Mouse (Mus musculus) layer of hippocampus, postnatal 36 days (tissue): ENCODE results near the gene Gprasp1. TPM values are rescaled to one million over a fixed set of nuclear protein-coding genes. Genes with fewer than 3 reads are reported as not detected.
"Not testable (repeated sequence)": the region's sequence is repeated elsewhere in the genome, so short reads cannot be mapped to it uniquely, and the experiment has no call there.

Experiments used
- DNase-seq, 2 experiments: peaks; one replicate each; pipeline ENCODE4 v3.0.0; 2022
- total RNA-seq, 2 experiments: library from RNA; stranded (reverse); gene quantifications; 2 replicates each; pipeline ENCODE4 v1.2.3; 2021

Gprasp1 gene
- total RNA-seq: 100 to 1,000 TPM; 316 to 323 TPM

- peak; percentile 85 to 87 for DNase-seq
Measured at GRCm38 (mm10) chrX:135742304-135743055, at the start of gene Gprasp1, which contains the start of gene Armcx5. Gprasp1 (plus strand) TSS chrX:135742733. Armcx5 (plus strand) TSS chrX:135742733.

GRCm38 (mm10) chrX:135693633-135694032 lies 48.9 kb upstream of the Gprasp1 start, which contains the start of gene Tcp11x2:
Tcp11x2 (minus strand) TSS chrX:135693790.
- no peak for DNase-seq

GRCm38 (mm10) chrX:135703111-135703510 lies 39.4 kb upstream of the Gprasp1 start:
- no peak for DNase-seq

- no peak for DNase-seq
Measured at GRCm38 (mm10) chrX:135704349-135704748, 38.2 kb upstream of the Gprasp1 start.

GRCm38 (mm10) chrX:135712845-135713244 lies 29.7 kb upstream of the Gprasp1 start:
- no peak for DNase-seq

GRCm38 (mm10) chrX:135725161-135725560 lies 17.4 kb upstream of the Gprasp1 start, which contains the start of gene Tmsb15a:
Tmsb15a (minus strand) TSS chrX:135725261.
- DNase-seq: no peak

- no peak for DNase-seq
Measured at GRCm38 (mm10) chrX:135738730-135739520, 3.6 kb upstream of the Gprasp1 start.

GRCm38 (mm10) chrX:135743056-135743355 lies 473 bp downstream of the Gprasp1 start:
- no peak for DNase-seq

GRCm38 (mm10) chrX:135745376-135745775 lies 2.8 kb downstream of the Gprasp1 start:
- DNase-seq: not testable (repeated sequence)

GRCm38 (mm10) chrX:135752832-135753231 lies 10.3 kb downstream of the Gprasp1 start:
- peak; percentile 51 to 60 for DNase-seq

GRCm38 (mm10) chrX:135761707-135762106 lies 19.2 kb downstream of the Gprasp1 start:
- no peak for DNase-seq

- DNase-seq: no peak
Measured at GRCm38 (mm10) chrX:135768043-135768548, 25.6 kb downstream of the Gprasp1 start.

- no peak for DNase-seq
Measured at GRCm38 (mm10) chrX:135768565-135768964, 26.0 kb downstream of the Gprasp1 start.

GRCm38 (mm10) chrX:135791536-135791935 lies 49.0 kb downstream of the Gprasp1 start:
- DNase-seq: no peak

GRCm38 (mm10) chrX:135792326-135792725 lies 49.8 kb downstream of the Gprasp1 start:
- no peak for DNase-seq

GRCm38 (mm10) chrX:135795591-135796304 lies 53.2 kb downstream of the Gprasp1 start:
- peak; percentile 55 to 65 for DNase-seq

GRCm38 (mm10) chrX:135796305-135797211 lies 54.0 kb downstream of the Gprasp1 start:
- not testable (repeated sequence) for DNase-seq

GRCm38 (mm10) chrX:135797212-135797644 lies 54.7 kb downstream of the Gprasp1 start, which contains the start of gene Bhlhb9:
Bhlhb9 (plus strand) TSS chrX:135797594.
- peak; percentile 40 to 45 for DNase-seq

- DNase-seq: no peak
Measured at GRCm38 (mm10) chrX:135804149-135804548, 61.6 kb downstream of the Gprasp1 start.

GRCm38 (mm10) chrX:135805780-135806179 lies 63.2 kb downstream of the Gprasp1 start:
- DNase-seq: no peak

GRCm38 (mm10) chrX:135835896-135836295 lies 93.4 kb downstream of the Gprasp1 start:
- not testable (repeated sequence) for DNase-seq
